Mouse (Mus musculus): ENCODE data around the gene Gm14443. TPM values are rescaled to one million over a fixed set of nuclear protein-coding genes. Genes with fewer than 3 reads are reported as not detected.

Gm14443 gene
- polyA plus RNA-seq (2012; rRNA removed), result 1.7 and 2.2 TPM in 2 replicates

GRCm38 (mm10) chr2:175175401-175176180, at the start of gene Gm14443:
Gm14443 (minus strand) TSS chr2:175175871.

GRCm38 (mm10) chr2:175206732-175207131, 31.1 kb upstream of the Gm14443 start, which contains the start of gene Gm14391:
Gm14391 (minus strand) TSS chr2:175206917.

GRCm38 (mm10) chr2:175141993-175142295, 33.7 kb downstream of the Gm14443 start, which contains the start of gene Gm14399:
Gm14399 (minus strand) TSS chr2:175142012.

Other genes with a start within 250 kb of the Gm14443 start
- gene Gm14444, start 165.6 kb downstream of the Gm14443 start, polyA plus RNA-seq (2012; rRNA removed), result 0.09 TPM in 1 of 2 replicates, not detected in the other
- gene Gm14393, start 108.1 kb downstream of the Gm14443 start, polyA plus RNA-seq (2012; rRNA removed), result 0.48 TPM in 1 of 2 replicates, not detected in the other
- gene Gm14399, start 33.9 kb downstream of the Gm14443 start, polyA plus RNA-seq (2012; rRNA removed), result 8.3 and 8.9 TPM in 2 replicates
- gene Gm14391, start 31.0 kb upstream of the Gm14443 start, polyA plus RNA-seq (2012; rRNA removed), result 13.0 and 14.1 TPM in 2 replicates
- not detected in 2 replicates for gene Gm14440, start 99.3 kb upstream of the Gm14443 start, polyA plus RNA-seq (2012; rRNA removed)
- gene Gm4631, start 162.3 kb upstream of the Gm14443 start, polyA plus RNA-seq (2012; rRNA removed), result 14.4 and 15.2 TPM in 2 replicates
- gene Zfp968, start 196.6 kb upstream of the Gm14443 start, polyA plus RNA-seq (2012; rRNA removed), result 3.2 and 3.3 TPM in 2 replicates

Data from central nervous system, embryonic 14 days (tissue).